Mouse (Mus musculus) forebrain, postnatal 0 days (tissue): ENCODE results near the gene Cd300lf. TPM values are rescaled to one million over a fixed set of nuclear protein-coding genes. Genes with fewer than 3 reads are reported as not detected.

ENCODE experiments used
- ATAC-seq: fragments of 200-750 bp; cut with Nextera tagmentation; 2 replicates; pipeline ENCODE4 v1.8.0; 2017; ENCODE audit warnings: mild to moderate bottlenecking, moderate library complexity
- DNase-seq: peaks from one replicate; pipeline ENCODE4 v3.0.0-alpha.2; 2015
- H3K27ac ChIP-seq: fragments of 300-500 bp; sonication (generic); 2 replicates; pipeline ENCODE4 v1.5.1; 2014; ENCODE audit warnings: low read depth, mild to moderate bottlenecking, antibody characterized with exemption, low read length, moderate library complexity, mixed read lengths
- H3K27me3 ChIP-seq: fragments of 300-500 bp; sonication (generic); 2 replicates; pipeline ENCODE4 v1.6.1; 2014; ENCODE audit warnings: mild to moderate bottlenecking, low read length, mixed read lengths; ENCODE audit not compliant: insufficient read depth
- H3K36me3 ChIP-seq: fragments of 300-500 bp; sonication (generic); 2 replicates; pipeline ENCODE4 v1.6.1; 2014; ENCODE audit warnings: mild to moderate bottlenecking, moderate library complexity; ENCODE audit not compliant: insufficient read depth
- H3K4me1 ChIP-seq: fragments of 300-500 bp; sonication (generic); 2 replicates; pipeline ENCODE4 v1.6.1; 2014; ENCODE audit warnings: antibody characterized with exemption; ENCODE audit not compliant: insufficient read depth
- H3K4me2 ChIP-seq: fragments of 300-500 bp; sonication (generic); 2 replicates; pipeline ENCODE4 v1.6.1; 2014; ENCODE audit warnings: low read depth, mild to moderate bottlenecking, moderate library complexity
- H3K4me3 ChIP-seq: fragments of 300-500 bp; sonication (generic); 2 replicates; pipeline ENCODE4 v1.5.1; 2014; ENCODE audit warnings: low read depth, low read length, mixed read lengths
- H3K9ac ChIP-seq: fragments of 300-500 bp; sonication (generic); 2 replicates; pipeline ENCODE4 v1.6.1; 2014; ENCODE audit warnings: mild to moderate bottlenecking
- H3K9me3 ChIP-seq: fragments of 300-500 bp; sonication (generic); 2 replicates; pipeline ENCODE4 v1.6.1; 2016; ENCODE audit warnings: low read length
- CTCF ChIP-seq: sonication (generic); IDR thresholded peaks from 2 replicates; pipeline ENCODE4 v1.5.1; 2016; ENCODE audit warnings: antibody characterized with exemption, control low read depth, low read depth
- WGBS: fragments of 180-500 bp; shearing (Covaris S2); extraction: QIAGEN DNeasy Blood & Tissue Kit; methylation state at CpG from one replicate; pipeline ENCODE4 v1.1.7; 2014; 5-methylcytosine and 5-hydroxymethylcytosine counted together
- polyA plus RNA-seq: library from polyadenylated mRNA; unstranded; fragments of >200 nt; fragmentation: Nextera tagmentation; extraction: Ambion mirVana; gene quantifications from 2 replicates; pipeline ENCODE4 v1.2.1, GENCODE M21; 2015
- total RNA-seq: library from RNA; depleted of rRNA; stranded (reverse); fragments of >200 nt; gene quantifications from 2 replicates; pipeline ENCODE4 v1.2.3, GENCODE M21; 2014

Cd300lf gene
- total and polyA plus RNA-seq, 2 experiments from 2014 or later, result 0.18 to 0.24 TPM

- Histone ChIP-seq H3K27me3 (no peaks in the 10 kb centered on the region), H3K9me3 (no peaks in the 10 kb centered on the region), H3K4me1 (no peaks in the 10 kb centered on the region), H3K36me3 (no peaks in the 10 kb centered on the region), H3K27ac (no peak overlapping the region), H3K4me2 (no peak overlapping the region), H3K9ac (no peak overlapping the region), H3K4me3 (no peak overlapping the region)
- ATAC-seq (no peak), DNase-seq (no peak)
- no peak for TF ChIP-seq CTCF
- 88% methylated on average over 2 of the region's 2 CpGs for WGBS
These were observed 27.2 kb downstream of the Cd300lf start for GRCm38 (mm10) chr11:115106638-115107037.

DNA sequence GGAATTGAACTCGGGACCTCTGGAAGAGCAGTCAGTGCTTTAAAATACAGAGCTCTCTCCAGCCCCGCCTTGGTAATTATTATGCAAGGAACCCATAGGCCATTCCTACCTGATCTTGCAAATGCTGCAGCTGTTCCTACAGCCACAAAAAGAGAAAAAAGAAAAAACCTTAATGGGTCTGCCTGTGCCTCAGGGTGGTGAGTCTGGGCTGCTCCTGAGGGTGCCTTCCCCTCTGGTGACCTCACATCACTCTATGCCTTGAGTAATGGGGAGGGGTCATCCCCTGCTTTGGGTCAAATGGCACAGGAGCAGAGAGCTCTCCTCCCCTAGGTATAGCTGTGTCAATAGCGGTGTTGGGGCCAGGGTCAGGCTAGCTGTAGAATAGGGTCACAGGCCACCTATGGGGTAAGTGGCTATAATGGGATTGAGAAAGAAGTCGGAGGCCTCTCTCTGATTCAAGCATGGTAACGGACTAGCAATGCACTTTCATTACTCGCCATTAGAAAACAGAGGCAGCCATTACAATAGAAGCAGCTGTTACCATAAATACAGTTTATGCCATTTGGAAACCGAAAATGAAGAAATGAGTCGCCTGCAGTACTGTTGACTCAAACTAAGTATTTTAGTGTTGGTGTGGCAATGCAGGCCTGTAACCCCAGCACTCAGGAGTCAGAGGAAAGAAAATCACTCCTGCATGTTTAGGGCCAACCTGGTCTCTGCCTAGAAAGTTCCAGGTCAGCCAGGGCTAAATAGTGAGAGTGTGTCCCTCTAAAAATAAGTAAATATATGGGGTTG lies 28.8 kb downstream of the Cd300lf start:
- 70% methylated on average over 8 of the region's 8 CpGs for WGBS

DNA sequence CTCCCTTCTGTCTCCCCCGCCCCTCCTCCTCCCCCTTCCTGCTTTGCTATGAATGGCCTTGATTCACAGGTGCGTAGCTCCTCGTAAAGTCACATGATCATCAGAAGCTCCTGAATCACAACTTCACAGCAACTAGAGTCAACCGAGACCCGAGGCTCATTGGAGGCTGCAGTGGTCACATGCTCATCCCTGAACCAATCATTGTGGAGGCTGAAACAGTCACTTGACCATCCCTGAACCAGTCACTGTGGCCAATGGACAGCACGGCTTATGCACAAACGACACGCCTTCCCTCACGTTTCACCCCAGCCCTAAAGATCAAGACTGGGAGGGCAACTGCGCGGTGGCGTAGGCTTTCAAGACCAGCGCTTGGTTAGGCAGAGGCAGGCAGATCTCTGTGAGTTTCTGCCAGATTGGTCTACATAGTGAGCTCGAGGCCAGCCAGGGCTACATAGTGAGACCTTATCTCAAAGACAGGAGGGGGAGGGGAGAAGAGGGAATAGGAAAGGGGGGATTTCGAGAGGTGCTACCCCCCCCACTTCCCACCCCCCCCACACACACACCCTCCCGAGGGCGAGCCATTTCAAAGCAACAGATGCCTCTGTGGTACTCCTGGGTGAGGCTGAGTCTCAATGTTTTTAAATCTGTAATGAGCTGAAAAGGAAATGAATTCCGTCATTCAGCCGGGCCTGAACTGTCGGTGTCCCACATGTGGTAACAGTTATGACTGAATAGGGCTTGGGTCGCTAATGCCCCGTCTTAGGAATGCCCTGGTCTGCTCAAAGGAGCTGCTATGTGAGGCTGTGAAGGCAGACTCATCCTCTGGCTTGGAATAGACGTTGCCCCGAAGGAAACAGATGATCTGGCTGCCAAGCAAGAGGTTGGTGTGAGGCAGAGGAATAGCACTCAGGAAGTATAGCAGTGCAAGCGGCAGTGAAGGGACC lies 30.1 kb downstream of the Cd300lf start:
- DNase-seq (no peak), ATAC-seq (no peak)
- no peak for TF ChIP-seq CTCF
- no peak overlapping the region for H3K4me3 ChIP-seq
- H3K4me1 ChIP-seq, result no peaks in the 10 kb centered on the region
- WGBS, result 88% methylated on average over 25 of the region's 25 CpGs
- no peak overlapping the region for H3K4me2 ChIP-seq
- no peaks in the 10 kb centered on the region for H3K36me3 ChIP-seq
- H3K27me3 ChIP-seq, result no peaks in the 10 kb centered on the region
- H3K27ac ChIP-seq, result no peak overlapping the region
- no peak overlapping the region for H3K9ac ChIP-seq
- no peaks in the 10 kb centered on the region for H3K9me3 ChIP-seq

More for the DNA sequence above, 28.8 kb downstream of the Cd300lf start:
- ATAC-seq, result no peak
- H3K9me3 ChIP-seq, result no peaks in the 10 kb centered on the region
- no peak overlapping the region for H3K27ac ChIP-seq
- DNase-seq, result no peak
- no peak for TF ChIP-seq CTCF
- H3K4me3 ChIP-seq, result no peak overlapping the region
- H3K36me3 ChIP-seq, result no peaks in the 10 kb centered on the region
- H3K27me3 ChIP-seq, result no peaks in the 10 kb centered on the region
- H3K4me1 ChIP-seq, result no peaks in the 10 kb centered on the region
- H3K9ac ChIP-seq, result no peak overlapping the region
- no peak overlapping the region for H3K4me2 ChIP-seq

DNA sequence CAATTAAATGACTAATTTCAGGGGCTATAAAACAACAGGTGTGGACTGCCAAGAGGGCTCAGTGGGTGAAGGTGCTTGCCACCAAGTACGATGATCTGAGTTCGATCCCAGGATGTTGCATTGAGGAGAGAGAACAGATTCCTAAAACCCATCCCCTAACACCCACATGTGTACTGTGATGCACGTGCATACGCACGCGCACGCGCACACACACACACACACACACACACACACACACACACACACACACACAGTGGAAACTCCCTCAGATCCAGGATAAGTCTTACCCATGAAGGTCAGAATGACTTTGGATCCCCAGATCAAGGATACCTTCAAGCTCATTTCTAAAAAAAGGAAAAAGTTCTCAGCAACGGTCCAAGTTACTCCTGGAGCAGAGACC lies 31.7 kb downstream of the Cd300lf start:
- WGBS, result 94% methylated on average over 9 of the region's 9 CpGs
- H3K4me2 ChIP-seq, result no peak overlapping the region
- no peak overlapping the region for H3K27ac ChIP-seq
- H3K36me3 ChIP-seq, result no peaks in the 10 kb centered on the region
- ATAC-seq, result no peak
- H3K27me3 ChIP-seq, result no peaks in the 10 kb centered on the region
- no peak overlapping the region for H3K4me3 ChIP-seq
- no peaks in the 10 kb centered on the region for H3K9me3 ChIP-seq
- TF ChIP-seq CTCF, result no peak
- H3K9ac ChIP-seq, result no peak overlapping the region
- DNase-seq, result no peak
- H3K4me1 ChIP-seq, result no peaks in the 10 kb centered on the region

DNA sequence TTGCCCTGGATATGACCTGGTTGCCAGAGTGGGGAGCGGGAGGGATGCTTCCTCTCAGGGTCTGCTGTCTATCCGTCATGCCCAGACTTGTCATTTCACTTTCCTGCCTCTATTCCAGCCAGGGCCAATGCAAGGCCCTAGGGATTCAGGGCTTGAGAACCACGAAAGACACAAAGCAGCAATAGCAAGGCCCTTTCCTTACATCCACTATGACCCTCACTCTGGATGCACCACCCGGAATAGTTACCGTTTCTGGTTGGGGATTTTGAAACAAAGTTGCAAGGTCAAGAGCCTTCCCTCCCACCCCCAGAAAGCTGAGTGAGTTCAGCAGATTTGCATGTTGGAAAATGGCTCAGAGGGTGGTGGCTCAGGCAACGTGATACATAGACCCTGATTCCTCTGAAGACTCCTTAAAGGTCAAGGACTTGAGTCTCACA lies 32.2 kb downstream of the Cd300lf start:
- Histone ChIP-seq H3K4me2 (no peak overlapping the region), H3K4me1 (no peaks in the 10 kb centered on the region), H3K27ac (no peak overlapping the region), H3K36me3 (no peaks in the 10 kb centered on the region), H3K9me3 (no peaks in the 10 kb centered on the region), H3K4me3 (no peak overlapping the region), H3K27me3 (no peaks in the 10 kb centered on the region), H3K9ac (no peak overlapping the region)
- ATAC-seq (no peak), DNase-seq (no peak)
- 70% methylated on average over 6 of the region's 6 CpGs for WGBS
- no peak for TF ChIP-seq CTCF

GRCm38 (mm10) chr11:115100741-115101140 lies 33.1 kb downstream of the Cd300lf start:
- no peak for TF ChIP-seq CTCF
- ATAC-seq (no peak), DNase-seq (no peak)
- Histone ChIP-seq H3K9ac (no peak overlapping the region), H3K27me3 (no peaks in the 10 kb centered on the region), H3K9me3 (no peaks in the 10 kb centered on the region), H3K27ac (no peak overlapping the region), H3K4me2 (no peak overlapping the region), H3K4me1 (no peaks in the 10 kb centered on the region), H3K36me3 (no peaks in the 10 kb centered on the region), H3K4me3 (no peak overlapping the region)
- 88% methylated on average over 7 of the region's 7 CpGs for WGBS
